Mouse (Mus musculus): ENCODE measurements around the gene Tmem117.

DNA sequence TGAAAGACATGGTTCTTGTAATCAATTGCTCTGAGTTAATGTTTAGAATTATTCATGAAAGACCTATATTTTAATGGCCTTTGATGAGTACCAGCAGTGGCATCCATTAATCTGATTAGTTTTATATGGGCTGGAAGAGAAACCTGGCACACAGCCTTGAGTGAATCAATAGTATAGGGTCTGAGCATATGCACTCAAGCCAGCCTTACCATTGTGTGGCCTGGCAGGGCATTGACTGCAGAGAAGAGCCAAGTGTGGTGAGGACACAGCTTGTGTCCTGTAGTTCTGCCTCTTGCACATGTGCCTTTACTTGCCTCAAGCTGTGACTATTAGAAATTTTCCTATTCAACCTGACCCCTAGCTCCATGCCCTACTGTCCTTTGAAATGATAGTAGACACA is 472.5 kb downstream of the Tmem117 start:
- TF ChIP-seq CTCF (IDR thresholded peaks at IDR 0.05; ENCODE audit: borderline replicate concordance, insufficient read depth, low read depth, low read length) (no peak), POLR2A (IDR thresholded peaks at IDR 0.05; ENCODE audit: borderline replicate concordance, insufficient read depth, low read length) (no peak)

Data from cerebellum, adult 2 months (tissue).